Mouse (Mus musculus): Measurements from ENCODE around the gene Grhl3.

Grhl3 gene

DNA sequence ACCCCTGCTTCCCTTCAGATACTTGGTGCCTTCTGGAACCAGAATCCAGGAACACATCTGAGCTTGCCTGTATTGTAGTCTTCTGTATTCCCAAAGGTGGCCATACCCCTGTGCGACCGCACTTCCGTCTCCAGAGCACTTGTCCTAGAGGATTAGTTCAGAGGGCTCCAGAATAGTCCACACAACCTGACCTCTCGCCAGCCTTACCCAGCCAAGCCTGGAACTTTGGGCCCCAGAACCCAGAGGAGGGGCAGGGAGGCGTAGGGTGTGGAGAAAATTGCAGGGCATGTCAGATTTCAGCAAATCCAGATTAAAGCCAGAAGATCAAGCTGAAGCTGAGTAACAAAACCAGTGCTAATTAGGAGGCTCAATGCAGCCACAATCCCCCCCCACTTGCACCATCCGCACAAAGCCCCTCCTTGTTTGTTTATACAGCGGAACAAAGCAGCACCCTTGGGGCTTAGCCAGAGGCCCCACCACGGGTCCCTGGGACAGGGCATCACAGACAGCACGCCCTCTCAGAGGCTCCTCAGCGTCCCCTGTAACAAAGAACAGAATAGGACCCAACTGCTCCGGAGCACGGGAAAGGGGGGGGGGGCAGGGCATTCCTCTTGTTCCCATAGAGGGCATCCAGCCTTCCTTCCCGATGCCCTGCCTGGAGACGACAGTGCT is 47.3 kb downstream of the Grhl3 start:
- DNase-seq (ENCODE audit: low spot score): no peak

DNA sequence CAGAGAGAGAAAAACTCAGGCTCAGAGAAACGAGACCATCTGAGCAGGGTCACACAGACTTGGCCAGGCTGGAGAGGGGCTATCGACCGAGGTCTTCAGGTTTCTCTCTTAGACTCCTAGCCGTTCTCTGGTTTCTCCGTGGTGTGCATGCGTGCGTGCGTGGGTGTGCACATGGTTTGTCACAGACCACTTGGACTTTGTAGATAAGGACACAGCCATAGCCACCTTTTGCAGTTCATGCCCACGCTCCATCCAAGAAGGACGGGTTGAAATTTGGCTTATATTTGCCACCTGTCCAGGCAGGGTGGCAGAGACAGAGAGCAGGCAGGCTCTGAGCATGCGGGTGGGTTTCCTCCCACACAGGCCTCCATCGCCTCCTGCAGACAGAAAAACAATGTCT is 48.4 kb downstream of the Grhl3 start:
- no peak for DNase-seq (ENCODE audit: low spot score)

DNA sequence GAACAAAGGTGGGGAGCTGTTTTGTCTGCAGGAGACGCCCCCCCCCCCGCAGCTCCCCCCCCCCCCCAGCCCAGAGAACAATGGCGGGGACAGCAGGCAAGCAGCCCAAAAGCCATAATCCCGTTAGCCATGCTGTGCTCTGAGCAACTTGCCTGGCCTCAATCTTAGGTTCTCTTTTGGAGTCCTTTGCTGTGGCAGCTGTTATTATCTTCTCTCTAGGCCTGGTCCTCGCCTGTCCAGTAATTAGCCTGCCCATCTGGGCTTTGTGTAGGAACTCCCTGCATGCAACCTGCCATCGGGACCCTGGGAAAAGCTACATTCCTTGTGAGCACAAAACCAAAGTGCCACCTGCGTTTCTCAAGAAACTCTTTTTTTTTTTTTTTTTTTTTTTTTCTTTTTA is 49.5 kb downstream of the Grhl3 start:
- no peak for DNase-seq (ENCODE audit: low spot score)

GRCm38 (mm10) chr4:135520421-135520820 is 53.0 kb downstream of the Grhl3 start:
- no peak for DNase-seq (ENCODE audit: low spot score)

- DNase-seq (ENCODE audit: low spot score): no peak
Measured at GRCm38 (mm10) chr4:135518135-135518534, 55.3 kb downstream of the Grhl3 start.

DNA sequence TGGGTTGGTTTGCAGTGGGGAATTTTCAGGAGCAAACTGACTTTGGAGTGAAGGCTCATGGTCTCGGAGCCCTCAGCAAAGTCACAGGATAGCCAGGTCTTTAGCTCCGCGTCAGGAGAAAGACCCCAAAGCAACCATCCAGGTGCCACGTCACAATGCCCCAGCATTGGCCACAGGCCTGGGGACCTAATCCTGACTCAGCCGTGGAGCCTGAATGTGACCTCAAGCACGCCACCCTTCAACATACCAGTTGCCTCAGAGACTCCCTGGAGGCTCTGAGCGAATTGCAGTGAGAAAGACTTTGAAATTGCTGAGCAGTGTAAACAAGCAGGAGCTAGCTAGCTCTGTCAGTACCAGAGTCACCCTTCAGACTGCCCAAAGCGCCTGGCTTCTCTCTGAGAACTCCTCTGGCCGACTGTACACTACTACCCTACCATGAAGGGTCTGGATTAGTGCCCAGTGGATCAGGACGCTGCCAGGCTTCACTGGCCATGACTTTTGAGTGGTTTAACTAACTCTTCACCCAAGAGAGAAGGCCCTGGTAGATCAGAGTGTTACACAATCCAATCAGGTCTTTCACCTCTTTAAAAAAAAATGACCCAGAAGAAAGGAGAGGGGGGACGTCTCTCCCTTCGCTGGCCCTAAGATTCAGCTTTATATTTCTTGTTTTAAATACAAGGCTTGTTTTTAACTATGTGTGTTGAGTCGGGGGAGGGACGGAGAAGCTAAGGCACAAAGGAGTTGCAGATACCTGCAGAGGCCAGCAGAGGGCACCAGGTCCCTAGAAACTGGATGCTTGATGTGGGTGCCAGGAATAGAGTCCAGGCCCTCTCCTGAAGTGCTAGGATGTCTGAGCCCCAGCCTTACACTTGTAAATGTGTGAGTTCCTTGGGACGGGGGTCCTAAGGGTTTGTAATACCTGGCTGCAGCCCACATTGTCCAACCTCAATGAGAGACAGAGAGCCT is 56.8 kb downstream of the Grhl3 start:
- no peak for DNase-seq (ENCODE audit: low spot score)

- no peak for DNase-seq (ENCODE audit: low spot score)
Measured at GRCm38 (mm10) chr4:135514925-135515324, 58.5 kb downstream of the Grhl3 start.

- no peak for DNase-seq (ENCODE audit: low spot score)
Measured at GRCm38 (mm10) chr4:135513865-135514264, 59.6 kb downstream of the Grhl3 start.

DNA sequence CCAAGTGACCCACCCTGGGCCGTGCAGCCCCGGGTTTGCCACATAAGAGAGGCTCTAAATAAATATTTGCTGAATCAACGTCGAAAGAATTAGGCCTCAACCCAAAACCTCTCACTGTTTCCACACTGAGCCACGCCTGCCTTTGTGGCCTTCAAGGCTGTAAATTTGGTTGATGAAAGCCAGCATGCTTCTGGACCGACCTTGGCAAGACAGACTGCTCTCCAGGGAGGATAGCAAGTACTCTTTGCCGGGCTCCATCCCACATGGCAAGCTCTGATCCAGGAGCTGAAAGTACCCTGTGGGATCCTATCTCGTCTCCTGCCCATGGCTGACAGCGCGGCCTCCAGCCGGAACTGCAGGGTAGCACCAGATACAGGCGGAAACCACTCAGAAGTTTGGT is 63.9 kb downstream of the Grhl3 start:
- no peak for DNase-seq (ENCODE audit: low spot score)

DNA sequence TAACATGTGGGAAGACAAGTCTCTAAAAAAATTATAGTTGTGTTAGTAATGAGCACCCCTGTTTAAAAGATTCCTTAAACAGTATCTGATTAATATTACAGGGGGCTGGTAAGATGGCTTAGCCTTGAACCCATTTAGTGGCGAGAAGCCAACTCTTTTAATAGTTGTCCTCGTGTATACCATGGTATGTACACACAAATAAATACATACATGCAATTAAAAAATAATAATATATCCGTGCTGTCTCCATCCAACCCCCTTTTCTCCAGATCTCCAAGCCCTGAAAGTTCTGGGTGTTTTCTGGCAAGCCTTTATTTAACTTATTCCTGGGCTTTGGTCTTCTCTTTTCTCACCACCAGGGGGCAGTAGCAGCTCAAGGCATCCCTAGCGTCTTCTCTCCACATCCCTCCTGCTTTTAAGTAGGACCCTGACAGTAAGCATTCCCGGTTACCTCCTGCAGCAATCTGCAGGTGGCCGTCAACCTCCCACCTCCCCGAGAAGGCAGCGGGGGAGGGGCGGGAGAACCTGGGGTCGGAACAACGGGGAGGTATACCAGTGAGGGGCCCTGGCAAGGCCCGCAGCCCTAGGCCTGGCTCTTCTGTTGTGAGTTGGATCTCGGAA is 64.9 kb downstream of the Grhl3 start:
- DNase-seq (ENCODE audit: low spot score): no peak

DNA sequence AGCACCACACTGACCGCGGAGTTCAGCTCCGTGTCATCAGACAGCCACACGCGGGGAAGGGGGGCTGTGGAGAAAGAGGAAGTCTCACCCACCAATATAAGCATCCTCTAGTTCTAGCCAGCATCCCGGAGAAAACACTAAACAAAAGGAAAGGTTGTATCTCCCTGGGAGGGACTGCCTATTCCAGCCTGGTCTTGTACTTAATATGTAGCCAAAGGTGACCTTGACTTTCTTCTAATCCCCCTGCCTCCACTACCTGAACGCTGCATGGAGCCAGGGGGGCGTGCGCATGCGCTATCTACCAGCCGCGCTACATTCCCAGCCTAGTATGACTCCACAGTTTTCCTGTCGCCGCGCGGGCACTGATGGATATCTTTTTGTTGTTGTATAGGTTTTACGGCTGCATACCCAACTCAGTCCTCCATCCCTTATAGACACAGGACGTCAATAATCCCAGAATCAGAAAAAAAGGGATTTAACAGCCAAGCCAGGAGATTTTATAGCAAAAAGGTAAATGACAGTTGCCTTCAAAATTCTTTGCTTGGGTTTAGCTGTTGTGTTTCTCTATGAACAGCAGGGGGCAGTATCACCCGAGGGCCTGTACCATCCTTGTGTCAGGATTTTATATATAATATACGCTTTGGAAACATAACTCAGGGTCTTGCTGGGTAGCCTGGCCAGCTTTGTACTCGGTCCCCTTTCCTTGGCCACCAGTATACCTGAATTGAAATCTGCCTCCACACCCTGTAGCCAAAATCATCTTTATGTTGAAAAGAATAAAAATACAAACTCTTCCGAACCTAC is 65.7 kb downstream of the Grhl3 start:
- no peak for DNase-seq (ENCODE audit: low spot score)

DNA sequence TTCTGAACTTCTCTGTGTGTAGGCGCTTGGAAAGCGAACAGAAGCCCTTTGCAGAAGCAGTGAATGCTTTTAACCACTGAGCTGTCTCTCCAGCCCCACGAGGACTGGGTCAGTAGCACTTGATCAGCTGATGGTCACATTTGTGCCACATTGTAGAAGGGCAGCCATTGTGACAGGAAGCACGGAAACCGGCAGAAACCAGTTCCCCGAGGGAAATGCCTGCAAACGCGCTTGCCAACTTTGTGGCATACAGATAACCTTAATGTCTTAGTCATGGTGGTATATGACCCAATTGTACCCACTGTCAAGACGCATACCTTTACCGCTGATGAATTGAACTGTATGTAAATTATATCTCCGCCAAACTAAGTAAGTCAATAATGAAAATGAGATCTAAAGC is 67.6 kb downstream of the Grhl3 start:
- DNase-seq (ENCODE audit: low spot score): no peak

- no peak for DNase-seq (ENCODE audit: low spot score)
Measured at GRCm38 (mm10) chr4:135501587-135501986, 71.8 kb downstream of the Grhl3 start.

DNA sequence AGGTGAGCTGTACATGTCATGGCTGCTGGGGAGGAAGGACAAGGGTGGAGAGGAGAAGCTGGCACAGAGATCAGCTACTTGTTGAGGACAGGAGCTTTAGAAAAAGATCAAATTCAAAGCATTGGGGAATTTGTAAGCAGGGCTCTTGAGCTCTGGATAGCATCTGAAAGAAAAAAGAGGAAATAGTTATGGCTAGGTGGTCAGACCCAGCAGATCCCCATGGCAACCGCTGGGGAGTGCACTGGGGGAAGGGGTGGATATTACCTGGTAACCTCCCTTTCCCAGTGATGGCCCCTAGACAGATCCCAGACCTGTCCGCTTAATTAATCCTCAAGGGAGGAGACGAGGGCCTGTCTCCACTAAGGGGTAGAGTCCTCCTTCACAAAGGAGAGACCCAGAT is 73.6 kb downstream of the Grhl3 start:
- DNase-seq (ENCODE audit: low spot score): no peak

DNA sequence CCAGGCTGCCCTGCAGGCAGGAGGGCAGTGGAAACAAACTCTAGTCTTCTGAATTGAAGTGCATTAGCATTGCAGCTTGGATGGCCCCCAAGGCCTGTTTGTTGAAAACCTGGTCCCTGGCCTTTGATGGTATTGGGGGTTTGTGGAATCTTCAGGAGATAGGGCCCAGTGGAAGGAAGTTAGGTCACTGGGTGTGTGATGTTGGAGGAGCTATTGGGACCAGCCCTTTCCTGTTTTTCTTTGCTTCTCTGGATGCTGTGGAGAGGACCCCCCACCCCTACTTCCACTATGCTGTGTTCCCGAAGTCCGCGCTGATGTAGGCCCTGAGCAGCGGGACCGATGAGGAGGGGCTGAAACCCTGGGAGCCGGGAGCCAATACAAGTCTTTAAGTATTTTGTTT is 75.3 kb downstream of the Grhl3 start:
- DNase-seq (ENCODE audit: low spot score): no peak

DNA sequence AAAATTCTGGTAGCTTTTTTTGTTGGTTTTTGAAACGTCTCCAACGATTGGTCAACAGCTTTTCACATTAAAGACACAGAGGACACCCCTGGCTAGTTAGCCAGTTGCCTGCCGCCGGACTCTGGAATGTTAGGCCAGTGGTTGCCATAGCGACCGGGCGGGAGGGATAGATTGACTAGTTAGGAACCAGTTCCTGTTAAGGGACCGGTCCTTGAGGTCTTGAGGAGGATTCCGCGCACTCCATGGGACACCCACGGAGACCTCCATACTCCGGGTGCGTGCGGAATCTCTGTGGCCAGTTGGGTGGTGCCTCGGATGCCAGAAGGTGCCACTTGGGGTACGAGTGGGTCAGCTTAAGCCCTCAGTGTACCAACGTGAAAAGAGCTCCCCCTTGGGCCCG is 77.6 kb downstream of the Grhl3 start:
- DNase-seq (ENCODE audit: low spot score): no peak

GRCm38 (mm10) chr4:135495397-135495791 is 78.0 kb downstream of the Grhl3 start:
- no peak for DNase-seq (ENCODE audit: low spot score)

GRCm38 (mm10) chr4:135494521-135495396 is 78.7 kb downstream of the Grhl3 start, which contains the start of the genes Stpg1 and Nipal3:
TSS of gene Stpg1 (plus strand) at chr4:135494790.
TSS of gene Nipal3 (minus strand) at chr4:135495038.
- DNase-seq (ENCODE audit: low spot score): peak; percentile 44

- DNase-seq (ENCODE audit: low spot score): no peak
Measured at GRCm38 (mm10) chr4:135493691-135494520, 79.5 kb downstream of the Grhl3 start.

DNA sequence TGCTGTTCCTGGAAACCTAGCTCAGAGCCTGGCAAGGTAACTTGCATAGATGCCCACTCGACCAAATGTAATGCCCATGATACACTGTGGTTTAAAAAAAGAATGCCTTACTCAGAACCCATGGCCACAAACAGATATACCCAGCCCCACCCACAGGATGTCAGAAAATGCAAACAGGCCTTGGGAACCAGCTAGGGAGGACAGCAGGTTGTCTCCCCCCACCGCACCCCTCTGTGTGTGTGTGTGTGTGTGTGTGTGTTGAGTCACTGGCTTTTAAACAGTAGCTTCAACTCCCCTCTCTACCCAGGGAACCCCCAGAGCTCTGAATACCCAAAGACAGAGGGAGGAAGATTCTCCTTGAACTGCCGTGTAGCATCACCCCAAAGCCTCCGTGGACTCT is 80.2 kb downstream of the Grhl3 start:
- DNase-seq (ENCODE audit: low spot score): no peak
